Mouse (Mus musculus) C2C12 (cell line): ENCODE data around the gene Trp53i11.

Experiments used
- CTCF ChIP-seq: IDR thresholded peaks from one replicate; pipeline ENCODE4 v1.5.1; 2011; ENCODE audit not compliant: control insufficient read depth, insufficient read depth, insufficient read length
- MAX ChIP-seq: IDR thresholded peaks from one replicate; pipeline ENCODE4 v1.6.1; 2011; ENCODE audit warnings: mild to moderate bottlenecking, control low read depth
- USF1 ChIP-seq: IDR thresholded peaks from one replicate; pipeline ENCODE4 v1.6.1; 2011; ENCODE audit warnings: low read depth, mild to moderate bottlenecking, control low read depth, moderate library complexity

- TF ChIP-seq CTCF (no peak), MAX (no peak), USF1 (no peak)
Observed at GRCm38 (mm10) chr2:93215790-93216189, 28.4 kb downstream of the Trp53i11 start.
